Mouse (Mus musculus): Measurements from ENCODE around the gene Nr1d2.
"Not testable (repeated sequence)": the region's sequence is repeated elsewhere in the genome, so short reads cannot be mapped to it uniquely, and the experiment has no call there.

The Nr1d2 gene

GRCm38 (mm10) chr14:18238750-18239731 lies at the start of gene Nr1d2:
Nr1d2 (minus strand) TSS chr14:18239127.
- in situ Hi-C loops (cut with MseI, MboI) = no loop called here

- in situ Hi-C loops (cut with MseI, MboI) = no loop called here
These were observed 48.5 kb upstream of the Nr1d2 start for GRCm38 (mm10) chr14:18287391-18287790.

DNA sequence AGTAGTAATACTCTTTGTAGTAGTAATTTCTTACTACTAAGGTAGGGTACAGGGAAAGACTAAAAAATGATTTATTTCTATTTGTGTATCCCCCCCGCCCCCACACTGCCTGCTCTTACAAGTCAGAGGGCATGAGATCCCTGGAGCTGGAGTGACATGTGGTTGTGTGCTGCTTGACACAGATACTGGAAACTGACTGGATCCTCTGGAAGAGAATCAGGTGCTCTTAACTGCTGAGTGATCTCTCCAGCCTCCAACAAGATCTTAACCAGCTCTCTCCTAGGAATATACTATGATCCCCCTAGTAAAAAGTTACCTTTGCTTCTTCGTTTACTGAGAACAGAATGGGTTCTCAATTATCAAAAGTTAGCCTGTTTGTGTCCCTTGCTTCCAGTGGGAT lies 47.5 kb upstream of the Nr1d2 start:
- in situ Hi-C loops (cut with MseI, MboI) = no loop called here

GRCm38 (mm10) chr14:18285476-18285875 lies 46.5 kb upstream of the Nr1d2 start:
- in situ Hi-C loops (cut with MseI, MboI) = no loop called here

- in situ Hi-C loops (cut with MseI, MboI) = no loop called here
These were observed 45.7 kb upstream of the Nr1d2 start for GRCm38 (mm10) chr14:18284581-18284980.

- in situ Hi-C loops (cut with MseI, MboI) = no loop called here
These were observed 41.4 kb upstream of the Nr1d2 start for GRCm38 (mm10) chr14:18280375-18280774.

DNA sequence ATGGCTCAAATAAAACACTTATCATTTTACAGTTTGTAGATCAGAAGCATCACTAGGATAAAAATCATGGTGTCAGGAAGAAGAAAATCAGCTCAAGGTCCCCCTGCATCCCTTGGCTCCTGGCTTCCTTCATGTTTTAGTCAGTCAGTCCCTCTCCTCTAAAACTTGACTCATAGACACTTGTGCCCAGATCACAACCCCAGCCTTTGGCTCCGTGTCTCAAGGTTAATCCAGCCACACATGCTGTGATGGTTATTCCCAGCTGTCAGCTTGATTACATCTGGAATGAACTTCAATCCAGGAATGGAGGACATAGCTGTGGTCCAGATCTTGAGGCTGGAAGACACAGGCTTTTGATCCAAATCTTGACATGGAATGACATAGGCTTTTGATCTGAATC lies 35.6 kb upstream of the Nr1d2 start:
- in situ Hi-C loops (cut with MseI, MboI) = no loop called here

- in situ Hi-C loops (cut with MseI, MboI) = no loop called here
These were observed 32.7 kb upstream of the Nr1d2 start for GRCm38 (mm10) chr14:18271666-18272065.

DNA sequence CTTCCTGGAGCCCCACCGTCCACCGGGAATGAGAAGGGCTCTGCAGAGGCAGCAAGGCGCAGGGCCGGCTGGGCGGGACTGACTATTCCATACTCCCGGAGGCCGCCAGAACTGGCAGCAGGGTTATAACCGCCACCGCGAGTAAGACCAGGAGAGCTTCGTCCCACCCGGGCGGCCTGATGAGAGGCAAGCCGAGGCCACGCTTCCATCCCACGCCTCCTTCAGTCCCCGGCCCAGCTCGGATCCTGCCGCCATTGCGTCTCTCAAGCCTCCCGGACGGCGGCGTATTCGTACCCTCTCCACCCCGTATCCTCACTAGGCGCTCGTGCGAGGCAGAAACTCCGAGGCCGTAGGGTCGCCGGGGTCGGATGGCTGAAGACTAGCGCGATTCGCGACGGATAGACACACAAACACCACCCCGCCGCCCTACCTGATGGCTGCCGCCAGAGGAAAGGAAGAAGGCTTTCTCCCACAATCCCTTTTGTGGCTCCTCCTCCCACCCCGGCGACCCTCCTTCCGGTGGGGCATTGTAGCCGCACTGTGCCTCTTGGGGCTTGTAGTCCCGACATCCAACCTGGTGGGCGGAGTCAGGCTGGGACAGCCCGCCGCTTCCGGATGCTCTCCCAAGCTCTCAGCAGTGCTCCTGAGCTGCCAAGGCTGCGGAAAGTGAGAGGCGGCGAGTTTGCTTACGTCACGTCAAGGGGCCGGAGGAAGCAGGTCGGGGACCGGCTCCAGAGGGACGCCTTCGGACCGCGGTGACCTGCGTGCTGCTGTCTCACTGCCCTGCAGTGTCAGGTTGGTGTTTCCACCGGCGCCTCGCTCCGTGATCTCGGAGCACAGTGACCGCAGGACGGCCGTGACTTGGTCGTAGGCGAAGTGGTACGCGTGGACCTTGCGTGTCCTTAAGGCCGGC lies 31.9 kb upstream of the Nr1d2 start, which contains the start of the genes Nkiras1 and Rpl15:
TSS of gene Nkiras1 (plus strand) at position 608 of the 913 bp plus-strand sequence.
TSS of gene Rpl15 (minus strand) at position 863 of the 913 bp plus-strand sequence.
- in situ Hi-C loops (cut with MseI, MboI) = no loop called here

GRCm38 (mm10) chr14:18269947-18270528 lies 31.1 kb upstream of the Nr1d2 start:
- in situ Hi-C loops (cut with MseI, MboI) = not testable (repeated sequence)

- in situ Hi-C loops (cut with MseI, MboI) = no loop called here
These were observed 24.5 kb upstream of the Nr1d2 start for GRCm38 (mm10) chr14:18263427-18263826.

GRCm38 (mm10) chr14:18261203-18261602 lies 22.3 kb upstream of the Nr1d2 start:
- in situ Hi-C loops (cut with MseI, MboI) = no loop called here

DNA sequence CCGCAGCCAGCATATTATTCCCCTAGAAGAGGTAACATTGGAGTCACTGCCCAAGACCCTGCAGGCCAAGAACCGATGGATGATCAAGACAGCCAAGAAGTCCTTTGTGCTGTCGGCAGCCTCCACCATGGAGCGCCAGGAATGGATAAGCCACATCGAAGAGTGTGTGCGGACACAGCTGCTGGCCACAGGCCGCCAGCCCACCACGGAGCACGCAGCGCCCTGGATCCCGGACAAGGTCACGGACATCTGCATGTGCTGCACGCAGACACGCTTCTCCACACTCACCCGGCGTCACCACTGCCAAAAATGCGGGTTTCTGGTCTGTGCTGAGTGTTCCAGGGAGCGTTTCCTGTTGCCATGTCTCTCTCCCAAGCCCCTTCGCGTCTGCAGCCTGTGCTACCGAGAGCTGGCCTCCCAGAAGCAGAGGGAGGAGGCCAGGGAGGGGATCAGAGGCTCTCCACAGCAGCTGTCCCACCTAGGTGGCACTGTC lies 3.8 kb upstream of the Nr1d2 start:
- in situ Hi-C loops (cut with MseI, MboI) = no loop called here

DNA sequence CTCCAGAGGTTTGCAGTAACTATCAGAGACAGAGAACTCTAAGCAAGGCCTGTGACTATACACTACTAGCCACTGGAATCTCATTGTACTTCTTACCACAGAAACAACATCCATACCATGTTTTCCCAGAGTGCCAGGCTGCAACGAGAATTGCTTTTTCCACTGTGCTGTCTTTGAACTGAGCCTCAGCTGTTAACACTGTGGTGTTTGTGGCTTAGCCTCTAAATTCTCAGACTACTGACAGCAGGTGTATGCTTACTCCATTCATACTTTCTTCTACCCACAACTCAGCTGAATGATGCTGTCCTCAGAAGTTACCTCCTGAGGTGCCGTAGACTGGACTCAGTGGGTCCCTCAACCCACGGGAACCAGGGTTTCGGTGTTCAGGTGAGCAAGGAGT lies 2.9 kb upstream of the Nr1d2 start:
- in situ Hi-C loops (cut with MseI, MboI) = no loop called here

DNA sequence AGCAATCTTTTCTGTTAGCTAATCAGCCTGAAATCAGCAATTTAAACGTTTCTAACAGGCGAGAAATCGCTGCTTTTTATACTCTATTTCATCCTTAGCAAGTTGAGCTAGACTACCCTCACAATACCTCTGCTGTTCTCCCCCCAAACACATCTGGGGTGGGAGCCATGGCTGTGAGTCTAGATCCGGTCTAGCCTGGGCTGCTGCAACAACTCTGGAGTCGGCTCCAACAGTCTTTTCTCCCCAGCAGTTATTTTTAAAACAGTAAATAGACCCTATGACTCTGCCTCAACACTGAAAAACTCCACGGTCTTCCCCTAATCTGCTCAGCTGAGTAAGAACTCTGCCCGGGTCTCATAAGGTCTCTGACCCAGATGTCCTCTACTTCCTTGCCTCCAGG lies 1.2 kb upstream of the Nr1d2 start:
- in situ Hi-C loops (cut with MseI, MboI) = no loop called here

DNA sequence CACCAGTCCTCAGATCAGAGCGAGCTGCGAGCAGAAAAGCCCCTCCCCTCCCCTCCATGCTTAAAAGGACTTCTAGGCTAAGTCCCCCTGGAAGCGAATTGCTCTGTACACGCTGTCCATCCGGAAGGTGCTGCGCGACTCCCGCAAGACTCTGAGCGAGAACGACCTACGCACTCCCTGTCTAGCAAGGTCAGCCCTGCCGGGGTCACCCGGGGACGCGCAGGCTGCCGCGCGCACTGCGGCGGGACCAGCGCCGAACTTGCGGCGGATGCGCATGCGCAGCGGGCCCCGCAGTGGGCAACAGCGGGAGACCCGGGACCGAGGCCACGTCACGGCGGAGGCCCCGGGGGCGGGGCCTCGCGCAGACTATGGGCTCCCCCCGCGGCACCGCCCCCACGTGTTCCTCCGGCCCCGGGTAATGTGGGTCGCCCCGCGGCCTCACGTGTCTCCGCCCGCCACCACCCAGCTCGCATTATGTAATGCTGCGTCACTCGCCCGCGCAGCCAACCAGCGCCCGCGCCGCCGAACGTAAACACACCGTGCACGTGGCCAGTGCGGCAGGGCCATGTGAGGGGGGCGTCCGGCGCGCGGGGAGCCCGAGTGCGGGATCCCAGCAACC lies 687 bp downstream of the Nr1d2 start:
- in situ Hi-C loops (cut with MseI, MboI) = no loop called here

GRCm38 (mm10) chr14:18237381-18237780 lies 1.5 kb downstream of the Nr1d2 start:
- in situ Hi-C loops (cut with MseI, MboI) = no loop called here

DNA sequence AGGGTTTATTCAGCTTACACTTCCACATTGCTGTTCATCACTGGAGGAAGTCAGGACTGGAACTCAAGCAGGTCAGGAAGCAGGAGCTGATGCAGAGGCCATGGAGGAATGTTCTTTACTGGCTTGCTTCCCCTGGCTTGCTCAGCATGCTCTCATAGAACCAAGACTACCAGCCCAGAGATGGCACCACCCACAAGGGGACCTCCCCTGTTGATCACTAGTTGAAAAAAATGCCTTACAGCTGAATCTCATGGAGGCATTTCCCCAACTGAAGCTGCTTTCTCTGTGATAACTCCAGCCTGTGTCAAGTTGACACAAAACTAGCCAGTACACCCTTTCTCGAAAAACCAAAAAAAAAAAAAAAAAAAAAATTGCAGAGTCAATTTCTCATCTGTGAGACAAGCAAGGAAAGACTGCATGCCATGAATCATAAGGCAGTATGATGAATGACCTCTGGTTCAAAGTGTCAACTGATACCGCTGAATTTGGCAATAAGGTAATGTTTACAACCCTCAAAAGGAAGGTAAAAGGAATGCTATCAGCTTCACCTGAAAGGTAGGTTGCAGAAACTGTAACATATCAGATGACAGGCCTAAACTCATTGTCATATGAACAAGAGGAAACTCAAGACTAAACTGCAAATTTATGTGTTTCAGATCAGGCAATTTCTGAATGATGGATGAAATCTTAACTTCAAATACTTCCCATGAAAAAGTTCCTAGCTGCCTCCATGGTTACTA lies 2.3 kb downstream of the Nr1d2 start:
- in situ Hi-C loops (cut with MseI, MboI) = not testable (repeated sequence)

GRCm38 (mm10) chr14:18233981-18234960 lies 4.7 kb downstream of the Nr1d2 start:
- in situ Hi-C loops (cut with MseI, MboI) = no loop called here

Data from mouse trophoblast stem cell (cell line).